Mouse (Mus musculus): ENCODE measurements at regions not wholly inside any gene's neighbourhood (a gene's known extent, or its start where the extent isn't known, plus 50 kb on each side); places are given as distances from the start of the nearest gene placed in this dataset.

DNA sequence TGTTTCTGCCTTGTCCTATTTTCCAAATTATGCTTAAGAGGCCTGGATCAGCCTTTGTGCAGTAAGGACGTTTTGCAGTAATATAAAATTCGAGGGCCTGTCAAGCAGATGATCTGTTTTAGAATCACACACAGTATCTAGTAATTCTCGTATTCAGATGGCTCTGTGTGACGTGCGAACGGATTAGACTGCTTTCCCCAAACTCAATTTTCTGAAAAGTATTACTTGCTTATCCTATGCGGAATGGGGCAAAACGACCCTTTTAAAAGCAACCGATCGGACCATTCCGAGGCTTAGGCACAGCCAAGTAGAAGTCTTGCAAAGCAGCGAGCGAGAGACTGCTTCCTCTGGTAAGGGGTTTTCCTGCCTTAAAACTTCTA is 115.1 kb upstream of the Cblb start:
- DNase-seq (ENCODE audit: low spot score), result no peak
- no peak overlapping the region for H3K9ac ChIP-seq (replicated peaks; ENCODE audit: low read depth, low read length)
- no peak overlapping the region for H3K4me3 ChIP-seq (ENCODE audit: low read depth, low read length)
- no peak overlapping the region for H3K4me2 ChIP-seq (ENCODE audit: low read depth, low read length)
- H3K27me3 ChIP-seq (ENCODE audit: control insufficient read depth, insufficient read depth, low read length), result no peaks in the 10 kb centered on the region
- no peak overlapping the region for H3K27ac ChIP-seq (ENCODE audit: low read depth)
- H3K4me1 ChIP-seq (ENCODE audit: control insufficient read depth, insufficient read depth), result no peaks in the 10 kb centered on the region
- H3K36me3 ChIP-seq (replicated peaks; ENCODE audit: control insufficient read depth, insufficient read depth, low read length), result no peaks in the 10 kb centered on the region
- ATAC-seq (ENCODE audit: insufficient read depth, low read depth), result no peak
- TF ChIP-seq CTCF (IDR thresholded peaks at IDR 0.05; ENCODE audit: low read depth), result no peak
- no peak for TF ChIP-seq EP300 (IDR thresholded peaks at IDR 0.05; ENCODE audit: low read depth)
- WGBS, result 82% methylated on average over 13 of the region's 13 CpGs
- 0 out of 2 replicates have a peak, but pooled peaks cover 5% of the 10 kb centered on the region for H3K9me3 ChIP-seq (replicated peaks; ENCODE audit: control insufficient read depth, low read length)

DNA sequence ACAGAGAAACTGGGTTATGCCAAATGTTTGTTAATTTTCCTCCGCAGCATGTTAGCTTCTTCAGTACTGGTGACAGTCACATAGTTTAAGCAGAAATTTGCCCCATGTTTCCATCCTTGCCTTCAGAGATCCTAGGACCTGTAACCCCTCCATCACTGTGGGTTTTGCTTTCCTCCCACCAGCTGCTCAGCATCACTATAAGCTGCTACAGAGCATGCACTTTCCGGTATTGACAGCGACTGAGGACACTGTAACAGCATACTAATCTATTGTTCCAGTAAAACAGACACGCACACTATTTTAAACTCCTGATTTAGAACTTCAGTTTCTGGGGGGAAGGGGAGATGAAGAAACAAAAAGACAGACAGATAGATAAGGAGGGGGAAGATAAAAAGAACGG is 114.7 kb upstream of the Cblb start:
- no peak for DNase-seq (ENCODE audit: low spot score)
- 31% methylated on average over 5 of the region's 5 CpGs for WGBS
- no peak overlapping the region for H3K4me2 ChIP-seq (ENCODE audit: low read depth, low read length)
- TF ChIP-seq CTCF (IDR thresholded peaks at IDR 0.05; ENCODE audit: low read depth) (no peak), EP300 (IDR thresholded peaks at IDR 0.05; ENCODE audit: low read depth) (no peak)
- no peak overlapping the region for H3K4me3 ChIP-seq (ENCODE audit: low read depth, low read length)
- H3K36me3 ChIP-seq (replicated peaks; ENCODE audit: control insufficient read depth, insufficient read depth, low read length), result no peaks in the 10 kb centered on the region
- H3K9ac ChIP-seq (replicated peaks; ENCODE audit: low read depth, low read length), result no peak overlapping the region
- no peak for ATAC-seq (ENCODE audit: insufficient read depth, low read depth)
- no peaks in the 10 kb centered on the region for H3K27me3 ChIP-seq (ENCODE audit: control insufficient read depth, insufficient read depth, low read length)
- H3K27ac ChIP-seq (ENCODE audit: low read depth), result no peak overlapping the region
- H3K9me3 ChIP-seq (replicated peaks; ENCODE audit: control insufficient read depth, low read length), result 0 out of 2 replicates have a peak, but pooled peaks cover 5% of the 10 kb centered on the region
- H3K4me1 ChIP-seq (ENCODE audit: control insufficient read depth, insufficient read depth), result no peaks in the 10 kb centered on the region

DNA sequence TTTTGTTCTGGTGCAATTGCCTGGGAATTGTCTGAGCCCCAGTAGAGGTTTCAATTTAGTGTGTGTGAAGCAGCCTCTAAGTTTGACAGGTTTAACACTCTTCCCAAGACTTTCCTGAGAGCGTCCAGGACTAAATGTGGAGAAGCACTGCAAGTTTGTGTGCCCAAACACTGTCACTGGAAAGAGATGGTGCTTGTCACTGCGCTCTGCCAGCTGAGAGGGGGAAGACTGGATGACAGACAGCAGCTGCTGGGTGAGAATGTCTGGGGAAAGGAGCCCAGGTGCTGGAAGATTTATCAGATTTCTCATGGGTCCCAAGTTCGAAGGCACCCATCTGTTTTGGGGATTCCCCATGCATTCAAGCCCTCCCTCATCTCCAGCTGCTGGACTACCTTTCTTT is 114.2 kb upstream of the Cblb start:
- H3K4me2 ChIP-seq (ENCODE audit: low read depth, low read length), result no peak overlapping the region
- DNase-seq (ENCODE audit: low spot score) (no peak), ATAC-seq (ENCODE audit: insufficient read depth, low read depth) (no peak)
- H3K9ac ChIP-seq (replicated peaks; ENCODE audit: low read depth, low read length), result no peak overlapping the region
- no peaks in the 10 kb centered on the region for H3K27me3 ChIP-seq (ENCODE audit: control insufficient read depth, insufficient read depth, low read length)
- 39% methylated on average over 3 of the region's 3 CpGs for WGBS
- no peaks in the 10 kb centered on the region for H3K4me1 ChIP-seq (ENCODE audit: control insufficient read depth, insufficient read depth)
- H3K27ac ChIP-seq (ENCODE audit: low read depth), result no peak overlapping the region
- no peaks in the 10 kb centered on the region for H3K36me3 ChIP-seq (replicated peaks; ENCODE audit: control insufficient read depth, insufficient read depth, low read length)
- H3K9me3 ChIP-seq (replicated peaks; ENCODE audit: control insufficient read depth, low read length), result 0 out of 2 replicates have a peak, but pooled peaks cover 5% of the 10 kb centered on the region
- H3K4me3 ChIP-seq (ENCODE audit: low read depth, low read length), result no peak overlapping the region
- TF ChIP-seq CTCF (IDR thresholded peaks at IDR 0.05; ENCODE audit: low read depth), result no peak
- TF ChIP-seq EP300 (IDR thresholded peaks at IDR 0.05; ENCODE audit: low read depth), result no peak

DNA sequence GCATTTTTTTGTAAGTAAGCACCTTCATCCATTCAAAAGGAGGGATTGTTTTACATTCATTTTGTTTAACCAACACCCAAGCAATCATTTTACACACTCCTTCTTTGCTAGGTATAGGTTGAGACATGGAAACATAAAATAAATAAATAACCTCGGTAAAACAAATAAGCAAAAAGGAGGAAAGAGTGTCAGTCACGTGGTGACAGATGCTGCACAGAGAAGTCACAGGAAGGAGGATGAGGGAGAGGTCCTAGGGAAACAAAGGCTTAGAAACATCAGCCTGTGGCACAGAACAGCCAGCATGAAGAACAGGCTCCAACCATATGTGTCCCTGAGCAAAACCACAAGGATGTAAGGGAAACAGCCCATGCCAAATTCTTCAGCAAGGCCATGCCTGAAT is 113.5 kb upstream of the Cblb start:
- H3K27me3 ChIP-seq (ENCODE audit: control insufficient read depth, insufficient read depth, low read length), result no peaks in the 10 kb centered on the region
- 25% methylated on average over 2 of the region's 2 CpGs for WGBS
- DNase-seq (ENCODE audit: low spot score) (no peak), ATAC-seq (ENCODE audit: insufficient read depth, low read depth) (no peak)
- no peak overlapping the region for H3K27ac ChIP-seq (ENCODE audit: low read depth)
- no peaks in the 10 kb centered on the region for H3K4me1 ChIP-seq (ENCODE audit: control insufficient read depth, insufficient read depth)
- H3K9ac ChIP-seq (replicated peaks; ENCODE audit: low read depth, low read length), result no peak overlapping the region
- H3K4me3 ChIP-seq (ENCODE audit: low read depth, low read length), result no peak overlapping the region
- H3K9me3 ChIP-seq (replicated peaks; ENCODE audit: control insufficient read depth, low read length), result 0 out of 2 replicates have a peak, but pooled peaks cover 5% of the 10 kb centered on the region
- TF ChIP-seq CTCF (IDR thresholded peaks at IDR 0.05; ENCODE audit: low read depth) (no peak), EP300 (IDR thresholded peaks at IDR 0.05; ENCODE audit: low read depth) (no peak)
- no peak overlapping the region for H3K4me2 ChIP-seq (ENCODE audit: low read depth, low read length)
- no peaks in the 10 kb centered on the region for H3K36me3 ChIP-seq (replicated peaks; ENCODE audit: control insufficient read depth, insufficient read depth, low read length)

DNA sequence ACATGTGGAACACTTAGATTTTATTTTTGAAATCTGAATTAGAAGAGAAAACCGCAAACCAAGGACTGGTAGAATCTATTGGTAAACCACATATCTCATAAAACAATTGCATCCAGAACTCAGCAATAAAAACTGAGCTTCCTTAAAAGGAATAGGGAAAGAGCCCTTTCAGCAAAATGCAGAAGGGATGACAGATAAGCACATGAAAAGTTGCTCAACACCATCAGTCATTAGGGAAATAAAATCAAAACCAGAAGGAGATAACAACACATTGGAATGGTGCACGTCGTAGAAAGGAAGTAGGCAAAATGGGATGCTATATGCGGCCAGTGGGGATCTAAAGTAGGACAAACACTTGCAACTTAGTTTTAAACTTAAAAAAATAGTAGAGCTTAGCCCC is 110.0 kb upstream of the Cblb start:
- Histone ChIP-seq H3K4me3 (ENCODE audit: low read depth, low read length) (no peak overlapping the region), H3K4me2 (ENCODE audit: low read depth, low read length) (no peak overlapping the region), H3K9ac (replicated peaks; ENCODE audit: low read depth, low read length) (no peak overlapping the region), H3K9me3 (replicated peaks; ENCODE audit: control insufficient read depth, low read length) (no peaks in the 10 kb centered on the region), H3K36me3 (replicated peaks; ENCODE audit: control insufficient read depth, insufficient read depth, low read length) (no peaks in the 10 kb centered on the region), H3K27ac (ENCODE audit: low read depth) (no peak overlapping the region), H3K27me3 (ENCODE audit: control insufficient read depth, insufficient read depth, low read length) (no peaks in the 10 kb centered on the region), H3K4me1 (ENCODE audit: control insufficient read depth, insufficient read depth) (no peaks in the 10 kb centered on the region)
- no peak for ATAC-seq (ENCODE audit: insufficient read depth, low read depth)
- no peak for DNase-seq (ENCODE audit: low spot score)
- TF ChIP-seq EP300 (IDR thresholded peaks at IDR 0.05; ENCODE audit: low read depth) (no peak), CTCF (IDR thresholded peaks at IDR 0.05; ENCODE audit: low read depth) (no peak)
- WGBS, result 64% methylated on average over 4 of the region's 4 CpGs

DNA sequence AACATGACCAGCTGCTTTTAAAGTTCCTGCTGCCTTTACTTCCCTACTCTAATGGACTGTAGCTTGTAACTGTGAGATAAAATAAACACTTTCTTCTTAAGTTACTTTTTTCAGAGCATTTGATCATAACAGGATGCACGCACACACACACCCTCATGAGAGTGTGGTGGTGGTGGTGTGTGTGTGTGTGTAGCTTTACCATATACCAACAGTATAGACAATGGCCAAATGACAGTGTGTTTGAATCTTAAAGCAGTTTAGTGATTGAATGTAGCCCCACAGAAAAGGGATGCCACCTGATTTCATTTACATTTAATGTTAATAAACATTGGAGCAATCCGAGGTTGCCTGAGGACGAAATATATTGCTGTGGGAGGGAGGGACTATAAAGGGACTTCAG is 108.4 kb upstream of the Cblb start:
- Histone ChIP-seq H3K27me3 (ENCODE audit: control insufficient read depth, insufficient read depth, low read length) (no peaks in the 10 kb centered on the region), H3K4me3 (ENCODE audit: low read depth, low read length) (no peak overlapping the region), H3K36me3 (replicated peaks; ENCODE audit: control insufficient read depth, insufficient read depth, low read length) (no peaks in the 10 kb centered on the region), H3K4me1 (ENCODE audit: control insufficient read depth, insufficient read depth) (no peaks in the 10 kb centered on the region), H3K27ac (ENCODE audit: low read depth) (no peak overlapping the region), H3K9me3 (replicated peaks; ENCODE audit: control insufficient read depth, low read length) (no peaks in the 10 kb centered on the region), H3K9ac (replicated peaks; ENCODE audit: low read depth, low read length) (no peak overlapping the region), H3K4me2 (ENCODE audit: low read depth, low read length) (no peak overlapping the region)
- 78% methylated on average over 3 of the region's 3 CpGs for WGBS
- DNase-seq (ENCODE audit: low spot score) (no peak), ATAC-seq (ENCODE audit: insufficient read depth, low read depth) (no peak)
- no peak for TF ChIP-seq EP300 (IDR thresholded peaks at IDR 0.05; ENCODE audit: low read depth)
